Mouse (Mus musculus): Measurements from ENCODE around the gene Gm49337.
"Not testable (repeated sequence)": the region's sequence is repeated elsewhere in the genome, so short reads cannot be mapped to it uniquely, and the experiment has no call there.

Gene Gm49337

DNA sequence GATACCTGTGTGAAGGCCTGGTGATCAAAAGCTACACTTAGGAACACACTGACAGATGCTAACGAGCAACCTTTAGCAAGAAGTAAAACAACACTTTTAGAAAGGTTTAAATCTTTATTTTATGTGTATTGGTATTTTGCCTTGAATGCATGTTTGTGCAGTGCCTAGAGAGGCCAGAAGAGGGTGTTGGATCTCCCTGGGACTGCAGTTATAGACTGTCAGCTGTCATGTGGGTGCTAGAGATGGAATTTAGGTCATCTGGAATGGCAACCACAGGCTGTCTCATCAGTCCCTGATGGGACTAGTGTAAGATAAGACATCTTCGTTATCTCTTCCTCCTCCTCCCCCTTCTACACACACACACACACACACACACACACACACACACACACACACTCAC, 25.2 kb downstream of the Gm49337 start:
- intact Hi-C loops (cut with DNase I): no loop called here

DNA sequence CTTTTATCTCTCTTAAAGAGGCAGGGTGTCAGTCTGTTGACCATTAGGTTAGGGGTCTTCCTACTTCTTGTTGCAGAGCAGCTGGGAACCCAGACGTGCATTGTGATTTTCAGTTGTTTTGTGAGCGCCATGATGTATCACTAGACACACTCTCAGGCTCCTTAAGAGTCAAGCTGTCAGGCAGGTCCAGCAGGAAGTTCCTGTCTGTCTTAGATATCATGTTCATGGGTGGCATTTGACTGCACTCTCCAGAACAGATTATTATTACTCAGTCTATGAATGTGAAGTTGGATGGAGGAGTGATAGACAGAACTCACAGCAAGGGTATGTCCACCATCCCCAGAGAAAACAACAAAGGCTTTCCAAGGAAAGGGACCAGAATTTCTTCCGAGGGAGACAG, 31.2 kb downstream of the Gm49337 start:
- intact Hi-C loops (cut with DNase I): no loop called here

DNA sequence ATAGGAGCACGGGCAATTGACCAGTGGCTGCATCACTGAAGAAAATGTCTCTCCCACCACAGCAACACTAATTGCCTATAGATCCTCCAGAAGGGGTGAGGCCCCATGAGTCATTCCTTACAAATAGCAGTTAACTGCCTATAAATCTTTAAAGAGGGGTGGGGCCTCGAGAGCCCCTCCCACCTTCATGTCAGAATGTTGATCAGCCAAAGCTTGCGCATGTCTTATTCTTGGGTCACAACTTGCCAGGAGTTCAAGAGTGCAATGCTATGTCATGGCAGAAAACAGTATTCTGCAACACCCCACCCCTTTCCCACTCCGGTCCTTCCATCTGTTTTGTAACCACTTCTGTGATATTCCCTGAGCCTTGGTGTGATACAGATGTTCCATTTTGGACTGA, 33.3 kb downstream of the Gm49337 start:
- intact Hi-C loops (cut with DNase I): no loop called here

DNA sequence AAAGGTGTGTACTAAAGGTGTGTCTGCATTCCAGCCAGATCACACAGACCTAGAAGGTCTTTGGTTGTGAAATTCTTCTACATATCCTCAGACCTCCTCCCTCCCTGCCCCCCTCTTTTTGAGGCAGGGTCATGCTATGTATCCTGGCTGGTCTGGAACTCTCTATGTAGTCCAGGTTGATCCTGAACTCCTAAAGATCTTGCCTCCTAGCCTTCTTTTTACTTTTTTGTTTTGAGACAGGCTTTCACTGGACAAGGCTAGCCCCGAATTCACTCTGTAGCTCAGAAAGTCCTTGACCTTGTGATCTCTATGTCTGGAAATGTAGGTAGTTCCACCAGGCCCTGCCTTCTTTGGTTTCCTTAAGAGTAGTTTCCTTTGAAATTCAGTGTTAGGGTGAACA, 35.7 kb downstream of the Gm49337 start:
- intact Hi-C loops (cut with DNase I): no loop called here

DNA sequence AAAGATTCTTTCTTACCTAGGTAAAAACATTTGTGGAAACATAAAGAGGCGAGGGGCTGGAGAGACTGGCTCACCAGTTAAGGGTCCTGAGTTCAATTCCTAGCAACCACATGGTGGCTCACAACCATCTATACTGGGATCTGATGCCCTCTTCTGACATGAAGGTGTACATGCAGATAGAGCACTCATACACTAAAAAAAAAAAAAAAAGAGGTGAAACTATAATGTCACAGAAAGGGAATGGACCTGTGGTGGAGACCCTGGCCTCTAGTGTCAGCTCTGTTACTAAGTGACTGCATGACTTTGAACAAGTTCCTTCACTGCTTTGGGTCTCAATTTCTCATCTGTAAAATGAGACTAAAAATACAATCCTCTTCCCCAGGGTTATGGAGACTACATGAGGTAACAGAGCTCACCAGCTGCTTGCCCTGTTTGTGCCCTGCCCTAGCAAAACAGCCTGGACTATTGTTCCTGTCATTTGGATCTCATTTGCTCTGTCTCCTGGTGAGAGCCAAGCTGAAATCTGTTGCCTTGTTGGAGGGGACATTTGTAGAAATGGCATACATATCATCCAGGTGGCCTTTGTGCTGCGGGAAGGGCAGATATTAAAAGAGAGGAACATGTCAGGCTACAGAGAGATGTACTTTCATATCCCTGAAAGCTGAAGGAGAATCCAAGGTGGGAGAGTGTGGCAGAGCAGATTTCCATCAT, 42.9 kb downstream of the Gm49337 start:
- intact Hi-C loops (cut with DNase I): no loop called here

DNA sequence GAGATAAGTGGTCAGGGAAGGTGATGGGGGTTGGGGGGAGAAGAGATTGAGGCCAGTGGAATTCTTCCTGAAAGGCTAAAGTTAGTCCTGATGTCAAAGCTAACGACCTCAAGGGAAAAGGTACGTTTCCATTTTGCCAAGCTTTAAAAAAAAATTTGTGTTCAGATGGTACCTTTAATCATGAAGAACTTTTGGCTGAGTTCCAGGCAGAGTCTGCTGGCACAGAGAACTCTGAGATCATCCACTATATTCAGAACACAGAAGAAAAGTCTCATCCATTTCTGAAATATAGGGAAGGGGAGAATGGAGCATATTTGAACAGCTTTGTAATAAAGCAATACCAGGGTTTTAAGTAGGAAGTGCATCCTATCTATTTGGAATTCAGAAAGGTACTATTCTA, 43.9 kb downstream of the Gm49337 start:
- intact Hi-C loops (cut with DNase I): no loop called here

DNA sequence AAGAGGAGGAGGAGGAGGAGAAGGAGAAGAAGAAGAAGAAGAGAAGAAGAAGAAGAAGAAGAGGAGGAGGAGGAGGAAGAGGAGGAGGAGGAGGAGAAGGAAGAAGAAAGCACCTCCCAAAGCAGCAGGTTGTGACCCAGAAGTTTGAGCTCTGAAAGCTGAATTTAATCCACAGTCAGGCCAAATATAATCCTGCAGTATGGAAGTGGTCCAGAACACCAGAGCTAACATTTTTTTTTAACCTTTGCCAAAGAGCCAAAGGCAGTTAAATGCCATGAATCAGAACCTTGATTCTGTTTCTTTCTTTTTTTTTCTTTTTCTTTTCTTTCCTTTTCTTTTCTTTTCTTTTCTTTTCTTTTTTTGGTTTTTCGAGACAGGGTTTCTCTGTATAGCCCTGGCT, 44.5 kb downstream of the Gm49337 start:
- intact Hi-C loops (cut with DNase I): not testable (repeated sequence)

DNA sequence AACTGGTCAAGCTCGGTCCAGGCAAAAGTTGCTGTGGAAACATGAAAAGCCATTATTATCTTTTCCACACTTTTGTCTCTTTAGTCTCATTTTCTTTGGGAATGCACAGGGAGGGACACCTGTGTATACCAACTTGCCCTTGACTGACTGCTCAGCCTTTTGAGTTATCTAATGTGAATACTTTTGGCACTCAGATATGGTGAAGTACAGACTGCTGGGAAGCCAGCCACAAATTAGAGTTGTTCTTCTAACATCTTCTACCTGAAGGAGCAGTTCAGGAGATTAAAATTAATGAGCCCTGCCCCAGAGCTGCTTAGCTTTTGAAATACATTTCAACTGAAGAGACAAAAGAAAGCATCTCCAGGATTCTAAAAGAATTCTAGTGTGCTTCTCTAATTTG, 45.9 kb downstream of the Gm49337 start:
- intact Hi-C loops (cut with DNase I): no loop called here

DNA sequence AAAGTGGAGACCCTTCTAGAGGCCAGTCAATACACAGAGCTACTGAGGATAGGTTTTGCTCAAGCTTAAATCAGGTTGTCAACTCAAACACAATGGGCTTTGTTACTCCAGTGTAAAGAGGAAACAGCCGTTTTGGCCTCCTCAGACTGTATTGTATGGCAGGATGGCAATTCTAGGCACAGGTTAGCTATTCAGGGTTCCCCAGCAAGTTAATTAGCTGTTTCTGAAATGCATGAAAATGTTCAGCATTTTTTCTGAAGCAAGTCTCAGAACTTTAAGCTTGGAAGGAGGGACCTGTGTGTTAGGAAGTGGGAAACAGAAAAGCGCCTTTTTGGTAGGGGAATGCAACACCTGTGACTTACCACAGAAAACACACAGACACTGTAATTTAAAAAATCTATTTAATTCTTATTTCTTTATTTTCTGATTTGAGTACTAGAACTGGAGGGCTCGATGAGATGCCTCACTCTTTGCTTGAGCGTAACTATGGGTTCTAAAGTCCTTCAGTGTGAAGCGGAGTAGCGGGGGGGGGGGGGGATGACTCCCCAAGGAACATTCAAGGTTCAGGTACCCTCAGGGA, 47.0 kb downstream of the Gm49337 start:
- intact Hi-C loops (cut with DNase I): loop anchor here (5.0 kb wide), 1 partner anchor 48 kb away; the partner anchor contains the start of genes 1700042G07Rik and Gm49337

DNA sequence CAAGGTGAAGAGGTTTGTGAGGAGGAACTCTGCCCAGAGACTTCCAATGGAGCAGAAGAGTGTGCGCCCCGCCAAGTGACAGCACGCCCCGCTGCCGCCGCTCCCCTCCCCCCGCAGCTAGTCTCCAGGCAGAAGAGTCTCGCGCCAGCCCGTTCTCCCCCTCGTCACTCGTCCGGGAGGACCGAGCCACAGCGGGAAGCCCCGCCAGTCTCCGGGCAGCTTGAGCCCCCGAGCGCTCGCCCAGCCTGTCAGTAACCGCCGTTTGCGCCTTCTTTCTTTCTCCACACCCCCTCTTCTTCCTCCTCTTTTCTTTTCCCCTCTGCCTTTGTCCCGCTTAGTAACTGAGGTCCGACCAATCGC, 47.6 kb downstream of the Gm49337 start:
- intact Hi-C loops (cut with DNase I): loop anchor here (5.0 kb wide), 1 partner anchor 48 kb away; the partner anchor contains the start of genes 1700042G07Rik and Gm49337

DNA sequence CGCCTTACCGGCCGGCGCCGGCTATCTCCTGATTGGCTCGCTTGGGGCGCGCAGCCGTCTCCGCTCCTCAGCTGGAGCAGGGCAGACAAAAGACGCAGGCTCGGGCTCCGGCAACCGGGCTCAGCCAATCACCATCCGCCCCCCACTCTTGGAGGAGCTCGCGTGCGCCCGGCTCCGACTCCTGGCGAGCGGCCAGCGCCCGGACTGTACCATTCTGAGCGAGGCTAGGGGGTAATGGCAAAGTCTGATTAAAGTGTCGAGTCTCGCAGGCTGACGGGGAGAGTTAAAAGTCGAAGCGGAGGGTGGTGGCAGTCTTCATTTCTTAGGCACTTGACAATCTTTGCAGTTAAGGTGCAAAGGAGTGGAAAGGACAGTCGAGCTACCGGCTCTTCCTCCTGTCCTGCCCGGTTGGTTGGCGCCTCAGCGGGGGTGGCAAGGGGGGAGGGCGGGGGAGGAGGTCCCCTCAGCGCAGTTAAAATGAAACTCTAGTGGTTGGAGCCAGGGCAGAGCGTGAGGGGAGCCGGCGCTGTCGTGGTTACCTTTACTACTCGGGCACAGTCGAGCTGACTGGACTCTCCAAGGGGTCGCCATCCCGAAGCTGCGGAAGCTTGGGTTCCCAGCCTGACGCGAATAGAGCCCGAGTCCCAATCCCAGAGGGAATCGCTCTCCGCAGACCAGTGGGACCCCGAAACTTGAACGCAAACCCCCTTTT, 48.1 kb downstream of the Gm49337 start, which contains the start of gene Pik3r3:
Pik3r3 (plus strand) TSS at position 479 of the 712 bp plus-strand sequence.
- intact Hi-C loops (cut with DNase I): loop anchor here (5.0 kb wide), 1 partner anchor 49 kb away; the partner anchor contains the start of genes 1700042G07Rik and Gm49337

DNA sequence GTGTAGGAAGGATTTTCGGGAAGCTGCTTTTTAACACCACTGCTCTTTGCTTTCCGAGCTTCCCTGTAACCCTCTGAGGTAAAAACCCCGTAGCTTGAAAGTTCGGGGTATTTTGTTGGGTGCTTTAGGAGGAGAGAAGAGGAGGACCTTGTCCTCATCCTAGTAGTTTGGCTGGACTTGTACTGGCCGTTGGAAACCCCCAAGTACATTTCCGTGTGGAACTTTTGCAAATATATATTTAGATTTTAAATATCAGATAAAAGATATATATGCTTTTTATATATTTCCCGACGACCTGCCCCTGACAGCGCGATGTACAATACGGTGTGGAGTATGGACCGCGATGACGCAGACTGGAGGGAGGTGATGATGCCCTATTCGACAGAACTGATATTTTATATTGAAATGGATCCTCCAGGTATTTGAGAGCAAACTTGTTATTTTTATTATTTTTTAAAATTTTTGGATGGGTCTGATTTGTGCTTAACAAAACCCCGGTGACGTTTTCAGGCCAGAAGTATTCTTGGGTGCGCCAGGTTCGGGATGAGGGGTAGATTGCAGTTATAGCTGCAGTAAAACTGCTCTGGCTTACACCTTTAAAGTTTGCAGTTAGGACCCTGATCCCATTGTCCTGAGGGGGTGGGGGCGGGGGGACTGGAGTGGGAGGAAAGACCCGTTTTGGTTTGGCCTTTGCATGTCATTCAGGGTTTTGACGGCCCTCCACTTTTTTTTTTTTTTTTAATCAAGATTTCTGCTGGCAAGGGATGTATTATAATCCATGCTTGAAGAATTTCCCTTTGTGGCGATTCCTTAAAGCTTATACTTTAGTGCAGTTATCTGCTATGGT, 49.0 kb downstream of the Gm49337 start:
- intact Hi-C loops (cut with DNase I): loop anchor here (5.0 kb wide), 1 partner anchor 50 kb away; the partner anchor contains the start of genes 1700042G07Rik and Gm49337

DNA sequence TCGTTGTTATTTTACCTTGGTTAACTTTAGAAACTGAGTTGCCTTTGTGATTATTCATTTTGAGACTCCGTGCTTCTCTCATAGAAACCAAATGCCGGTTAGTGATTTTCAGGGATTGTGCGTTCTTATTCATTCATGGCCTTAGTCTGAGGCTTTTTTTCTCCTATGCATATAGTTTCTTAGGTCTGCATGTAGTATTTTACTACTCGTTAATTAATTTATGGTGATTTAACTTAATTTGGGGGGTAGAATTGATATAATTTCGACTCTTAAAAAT, 49.6 kb downstream of the Gm49337 start:
- intact Hi-C loops (cut with DNase I): loop anchor here (5.0 kb wide), 1 partner anchor 50 kb away; the partner anchor contains the start of genes 1700042G07Rik and Gm49337

DNA sequence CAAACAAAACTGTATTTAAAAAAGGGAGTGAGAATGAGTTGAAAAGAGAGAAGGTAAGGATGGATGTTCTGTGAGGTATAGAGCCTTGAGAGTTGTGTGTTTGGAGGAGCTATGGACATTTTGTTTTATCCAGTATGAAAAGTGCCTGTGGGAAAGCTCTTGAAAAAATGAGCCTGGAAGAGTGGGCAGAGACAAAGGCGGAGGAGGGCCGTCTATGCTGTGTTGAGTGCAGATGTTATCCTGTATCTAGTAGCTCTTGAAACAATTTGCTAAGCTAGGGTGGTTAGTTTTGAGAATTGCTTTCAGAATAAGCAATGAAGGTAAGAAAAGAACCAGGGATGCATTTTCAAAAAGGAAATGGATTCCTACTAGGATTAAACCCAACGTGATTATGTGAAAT, 70.2 kb downstream of the Gm49337 start:
- intact Hi-C loops (cut with DNase I): no loop called here

DNA sequence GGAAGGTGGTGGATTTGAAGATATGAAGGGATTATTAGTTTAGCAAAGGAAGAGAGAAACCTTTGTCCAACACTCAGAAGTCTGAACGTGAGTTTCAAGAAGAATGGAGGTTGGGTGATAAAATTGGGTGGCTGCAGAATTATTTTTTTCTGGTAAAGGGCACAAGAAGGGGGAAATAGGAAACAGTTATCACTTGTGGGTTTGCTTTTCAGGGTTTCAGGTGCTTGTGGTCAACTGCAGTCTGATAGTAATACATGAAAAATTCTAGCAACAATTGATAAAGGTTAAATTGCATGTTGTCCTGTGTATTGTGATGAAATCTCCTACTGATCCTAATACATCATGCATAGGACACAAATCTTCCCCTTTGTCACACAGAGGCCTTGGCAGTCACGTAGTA, 71.1 kb downstream of the Gm49337 start:
- intact Hi-C loops (cut with DNase I): no loop called here

DNA sequence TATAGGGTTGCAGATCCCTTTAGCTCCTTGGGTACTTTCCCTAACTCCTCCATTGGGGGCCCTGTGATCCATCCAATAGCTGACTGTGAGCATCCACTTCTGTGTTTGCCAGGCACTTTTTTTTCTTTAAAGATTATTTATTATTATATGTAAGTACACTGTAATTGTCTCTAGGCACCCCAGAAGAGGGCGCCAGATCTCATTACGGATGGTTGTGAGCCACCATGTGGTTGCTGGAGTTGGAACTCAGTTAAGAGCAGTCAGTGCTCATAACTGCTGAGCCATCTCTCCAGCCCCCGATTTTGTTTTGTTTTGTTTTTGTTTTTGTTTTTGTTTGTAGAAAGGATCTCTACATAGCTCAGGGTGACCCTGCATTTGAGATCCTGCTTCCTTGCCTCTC, 72.7 kb downstream of the Gm49337 start:
- intact Hi-C loops (cut with DNase I): not testable (repeated sequence)

DNA sequence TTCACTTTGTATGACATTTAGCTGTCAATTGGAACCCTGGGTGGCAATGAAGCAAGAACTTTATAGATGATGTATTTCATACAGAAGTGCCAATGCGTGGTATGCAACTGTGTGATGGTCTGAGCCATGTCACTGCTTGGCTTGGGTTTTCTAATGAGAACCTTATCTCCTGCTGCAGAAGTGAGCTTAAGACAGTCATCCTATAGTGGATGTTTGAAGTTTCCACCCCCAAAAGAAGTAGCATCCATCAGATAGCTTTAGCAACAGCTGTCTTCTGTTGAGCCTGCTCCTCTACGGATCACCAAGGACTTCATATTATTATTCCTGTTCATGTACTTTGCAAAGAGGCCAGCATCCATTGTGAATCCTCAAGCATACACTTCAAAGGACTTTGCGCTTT, 76.8 kb downstream of the Gm49337 start:
- intact Hi-C loops (cut with DNase I): no loop called here

DNA sequence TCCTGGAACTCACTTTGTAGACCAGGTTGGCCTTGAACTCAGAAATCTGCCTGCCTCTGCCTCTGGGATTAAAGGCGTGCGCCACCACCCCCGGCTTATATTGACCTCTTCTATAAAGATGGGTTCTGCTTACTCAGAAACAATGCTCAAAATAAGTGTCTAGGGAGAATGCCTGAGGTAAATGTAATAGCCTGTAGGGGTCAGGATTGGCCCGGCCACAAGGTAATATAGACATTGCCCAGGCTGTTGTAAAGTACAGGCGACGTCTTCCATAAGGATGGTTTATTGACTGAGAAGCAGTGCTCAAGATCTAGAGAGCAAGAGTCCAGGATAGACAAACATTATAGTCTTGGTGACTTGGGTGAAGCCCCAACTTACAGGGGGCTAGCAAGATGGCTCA, 95.0 kb downstream of the Gm49337 start:
- intact Hi-C loops (cut with DNase I): no loop called here

DNA sequence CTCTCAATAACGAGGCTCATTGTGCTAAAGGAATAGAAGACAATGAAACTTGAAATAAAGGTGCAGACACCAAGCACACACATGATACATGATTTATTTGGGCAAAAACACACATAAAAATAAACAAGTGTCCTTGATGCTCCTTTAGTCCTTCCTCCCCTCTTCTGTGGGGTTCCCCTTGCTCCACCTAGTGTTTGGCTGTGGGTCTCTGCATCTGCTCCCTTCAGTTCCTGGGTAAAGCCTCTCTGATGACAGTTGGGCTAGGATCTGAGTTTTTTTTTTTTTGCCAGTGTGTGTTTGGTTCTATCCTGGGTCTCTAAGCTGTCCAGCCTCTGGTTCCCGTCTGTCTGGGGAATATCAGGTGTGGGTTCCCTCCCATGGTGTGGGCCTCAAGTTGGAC, 109.0 kb downstream of the Gm49337 start:
- intact Hi-C loops (cut with DNase I): loop anchor here (5.0 kb wide), 1 partner anchor 115 kb away; the partner anchor contains the start of gene Tspan1

DNA sequence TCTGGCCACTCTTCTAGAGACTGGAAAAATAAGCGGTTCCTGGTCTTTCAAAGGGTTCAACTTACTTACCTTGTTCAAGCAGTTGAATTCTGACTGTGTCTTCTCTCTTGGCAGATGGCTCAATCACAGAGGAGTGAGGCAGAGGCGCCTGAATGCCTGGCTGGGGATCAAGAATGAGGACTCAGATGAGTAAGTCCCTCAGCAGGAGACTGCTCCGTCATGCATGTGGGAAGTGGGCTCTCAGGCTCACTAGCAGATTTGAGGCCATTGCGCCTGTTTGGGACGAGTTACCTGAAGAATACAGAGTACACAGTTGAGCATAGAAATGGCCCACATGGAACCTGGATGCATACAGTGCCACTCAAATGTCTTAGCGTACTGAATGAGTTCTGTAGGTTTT, 118.4 kb downstream of the Gm49337 start:
- intact Hi-C loops (cut with DNase I): no loop called here

DNA sequence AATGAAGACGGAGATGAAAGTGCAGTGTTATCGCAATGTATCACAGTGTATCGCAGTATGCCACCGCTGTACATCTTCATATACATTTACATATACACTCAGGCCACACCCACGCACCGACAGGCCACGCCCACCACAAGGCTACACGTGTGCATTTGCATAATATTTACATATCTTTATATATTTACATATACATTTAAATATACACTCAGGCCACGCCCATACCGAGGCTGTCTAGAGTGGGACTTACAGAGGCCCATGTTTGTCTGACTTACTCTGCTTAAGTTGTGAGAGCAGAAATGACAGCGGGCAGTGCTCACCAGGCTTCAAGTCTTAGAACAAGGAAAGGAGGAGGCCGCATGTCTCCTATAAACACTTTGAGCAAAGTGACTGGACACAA, 120.1 kb downstream of the Gm49337 start:
- intact Hi-C loops (cut with DNase I): no loop called here

All from adrenal gland (tissue).